Comparison of ENCODE assay signal across 22 mouse cellular contexts in the genomic region with DNA sequence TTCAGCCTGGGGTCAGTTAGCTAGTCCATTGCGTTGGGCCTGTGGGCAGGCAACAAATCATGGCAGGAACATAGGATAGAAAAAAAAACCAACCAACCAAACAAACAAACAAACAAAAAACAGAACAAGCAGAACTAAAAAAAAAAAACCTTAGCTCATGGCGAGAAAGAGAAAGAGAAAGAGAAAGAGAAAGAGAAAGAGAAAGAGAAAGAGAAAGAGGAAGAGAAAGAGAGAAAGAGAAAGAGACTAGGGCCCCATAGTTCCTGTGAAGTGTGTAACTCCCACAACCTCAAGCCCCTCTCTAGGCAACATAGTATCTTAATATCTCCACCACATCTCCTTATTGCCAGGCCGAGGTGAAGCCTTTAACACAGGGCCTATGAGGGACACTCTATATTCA. TPM values are rescaled to one million over a fixed set of nuclear protein-coding genes. Genes with fewer than 3 reads are reported as not detected.
DNase-seq lines count a peak whose midpoint lies in the region; ATAC-seq and TF ChIP-seq lines count a peak whose summit lies in the region.
"Had no signal": no experiment of that assay in that cellular context is flagged by ENCODE, and none has a peak within 500 bp of the region (broad histone marks: within the 10 kb centered on the region; RNA-seq: fewer than 3 reads in every experiment).

No protein-coding gene starts in this region.

- H3K27ac ChIP-seq in midbrain, embryonic 11.5 days (ENCODE audit: low read depth, low read length): no peak overlapping the region
- no peak overlapping the region for H3K27ac ChIP-seq in midbrain, postnatal 0 days (ENCODE audit: low read depth, low read length)
- H3K27ac ChIP-seq in CH12.LX (ENCODE audit: insufficient read depth, low read depth): peak overlapping the region; percentile 77
- no peak overlapping the region for H3K27ac ChIP-seq in forebrain, embryonic 10.5 days
- H3K27ac ChIP-seq: embryonic facial prominence, embryonic 10.5 days; embryonic facial prominence, embryonic 12.5 days; forebrain, embryonic 12.5 days had no signal

- DNase-seq in midbrain, embryonic 11.5 days (ENCODE audit: low spot score, missing footprints): peak; percentile 73
- DNase-seq in midbrain, postnatal 0 days (ENCODE audit: low spot score): no peak
- DNase-seq in CH12.LX (ENCODE audit: extremely low read depth): no peak
- DNase-seq in induced T-regulatory cell, adult 2 months (ENCODE audit: low read depth): peak; percentile 52
- no peak for DNase-seq in forebrain, embryonic 10.5 days (ENCODE audit: extremely low spot score, low spot score)
- no peak for DNase-seq in left cerebral cortex, postnatal 36 days (ENCODE audit: low spot score in 2 of 2)
- DNase-seq: adrenal gland, adult 8-10 months; adrenal gland, postnatal 14 days; adrenal gland, postnatal 36 days; cerebellum, adult 11-12 months; cerebellum, adult 2 months; cerebellum, adult 9-10 months; cerebellum, postnatal 10 days; cerebellum, postnatal 25 days had no signal

- TF ChIP-seq RAD21 in CH12.LX (IDR thresholded peaks at IDR 0.05; ENCODE audit: low read depth, low read length): no peak

- dilution Hi-C loops in CH12.LX (cut with MboI; ENCODE audit: extremely low pct_ligation_motif_present, extremely low pct_unique_long_range_greater_than_20kb, low sequenced_read_pairs): no loop called here

- H3K4me1 ChIP-seq in midbrain, embryonic 11.5 days (ENCODE audit: control insufficient read depth, insufficient read depth, low read length): peaks cover 2% of the 10 kb centered on the region; the same call in 1 of the 2 replicates
- H3K4me1 ChIP-seq in midbrain, postnatal 0 days (ENCODE audit: insufficient read depth, low read length): no peaks in the 10 kb centered on the region; the same call in 1 of the 2 replicates
- peaks cover 14 to 23% of the 10 kb centered on the region in 2 experiments for H3K4me1 ChIP-seq in CH12.LX (ENCODE audit: control insufficient read depth in 1 of 2, insufficient read depth in 2 of 2)
- peaks cover 12% of the 10 kb centered on the region for H3K4me1 ChIP-seq in forebrain, embryonic 10.5 days
- H3K4me1 ChIP-seq: embryonic facial prominence, embryonic 12.5 days had no signal

- in situ Hi-C loops in CH12.LX (cut with MboI; ENCODE audit: low pct_ligation_motif_present, low pct_unique_long_range_greater_than_20kb, low sequenced_read_pairs): loop anchor here (25.0 kb wide), 1 partner anchor 1404 kb away; no protein-coding TSS in a partner anchor

- no peak overlapping the region for H3K4me2 ChIP-seq in midbrain, embryonic 11.5 days
- no peak overlapping the region for H3K4me2 ChIP-seq in midbrain, postnatal 0 days (ENCODE audit: low read depth, low read length, poor library complexity, severe bottlenecking)
- peak overlapping the region; percentile 58 for H3K4me2 ChIP-seq in CH12.LX (ENCODE audit: insufficient read depth, low read depth, poor library complexity, severe bottlenecking)
- H3K4me2 ChIP-seq: embryonic facial prominence, embryonic 12.5 days; forebrain, embryonic 12.5 days had no signal

- intact Hi-C loops in left cerebral cortex, postnatal 36 days (cut with DNase I): no loop called here

- peaks cover 13% of the 10 kb centered on the region for H3K79me2 ChIP-seq in CH12.LX (replicated peaks; ENCODE audit: control insufficient read depth, extremely low read depth, insufficient read depth, poor library complexity, severe bottlenecking)

- no peak for ATAC-seq in midbrain, embryonic 11.5 days (ENCODE audit: low FRiP score)
- no peak for ATAC-seq in midbrain, postnatal 0 days (ENCODE audit: low FRiP score)
- ATAC-seq: activated CD4-positive, CD25-positive, alpha-beta regulatory T cell, adult 4 months; CD4-positive, CD25-positive, alpha-beta regulatory T cell, adult 4 months; forebrain, embryonic 14.5 days; forebrain, embryonic 16.5 days; Patski had no signal

- no peaks in the 10 kb centered on the region for H3K36me3 ChIP-seq in midbrain, embryonic 11.5 days (ENCODE audit: control insufficient read depth, insufficient read depth, low read length)
- H3K36me3 ChIP-seq in midbrain, postnatal 0 days (ENCODE audit: insufficient read depth, low read length): no peaks in the 10 kb centered on the region
- H3K36me3 ChIP-seq in CH12.LX (replicated peaks in 1 of 2; ENCODE audit: control insufficient read depth in 1 of 2, insufficient read depth in 1 of 2, low read length in 1 of 2): peaks cover 0 to 5% of the 10 kb centered on the region in 2 experiments
- peaks cover 9% of the 10 kb centered on the region for H3K36me3 ChIP-seq in forebrain, embryonic 10.5 days (replicated peaks)
- H3K36me3 ChIP-seq: embryonic facial prominence, embryonic 12.5 days had no signal

- peak; percentile 59 for TF ChIP-seq EP300 in CH12.LX (IDR thresholded peaks at IDR 0.05; ENCODE audit: low read length)

- 93% methylated on average over 3 of the region's 3 CpGs for WGBS in midbrain, embryonic 11.5 days
- 87% methylated on average over 3 of the region's 3 CpGs for WGBS in midbrain, postnatal 0 days
- WGBS in forebrain, embryonic 10.5 days: 91% methylated on average over 3 of the region's 3 CpGs

- no peak for TF ChIP-seq CTCF in midbrain, postnatal 0 days (IDR thresholded peaks at IDR 0.05)
- TF ChIP-seq CTCF in CH12.LX (conservative IDR thresholded peaks at IDR 0.05 in 1 of 2, IDR thresholded peaks at IDR 0.05 in 1 of 2; ENCODE audit: low read depth in 2 of 2, low read length in 2 of 2): no peak

- no peak overlapping the region for H3K4me3 ChIP-seq in midbrain, embryonic 11.5 days (ENCODE audit: low read depth, low read length)
- no peak overlapping the region for H3K4me3 ChIP-seq in midbrain, postnatal 0 days (ENCODE audit: low read depth, low read length)
- H3K4me3 ChIP-seq in CH12.LX (replicated peaks in 1 of 3; ENCODE audit: low read depth in 2 of 3, low read length in 2 of 3, poor library complexity in 1 of 3): peak overlapping the region in 1 of 3 experiments; percentile 16
- H3K4me3 ChIP-seq in forebrain, embryonic 10.5 days: no peak overlapping the region
- H3K4me3 ChIP-seq: embryonic facial prominence, embryonic 10.5 days; embryonic facial prominence, embryonic 12.5 days; forebrain, embryonic 12.5 days had no signal

- no peaks in the 10 kb centered on the region for H3K27me3 ChIP-seq in midbrain, embryonic 11.5 days (ENCODE audit: control insufficient read depth, insufficient read depth, low read length)
- no peaks in the 10 kb centered on the region for H3K27me3 ChIP-seq in midbrain, postnatal 0 days (ENCODE audit: insufficient read depth, low read length)
- no peaks in the 10 kb centered on the region for H3K27me3 ChIP-seq in CH12.LX (replicated peaks)
- no peaks in the 10 kb centered on the region for H3K27me3 ChIP-seq in forebrain, embryonic 10.5 days (ENCODE audit: poor library complexity, severe bottlenecking)
- H3K27me3 ChIP-seq: embryonic facial prominence, embryonic 12.5 days; Patski had no signal

- H3K9ac ChIP-seq in midbrain, embryonic 11.5 days (ENCODE audit: low read length): no peak overlapping the region
- no peak overlapping the region for H3K9ac ChIP-seq in midbrain, postnatal 0 days (replicated peaks; ENCODE audit: low read length, poor library complexity, severe bottlenecking)
- peak overlapping the region; percentile 69 for H3K9ac ChIP-seq in CH12.LX (ENCODE audit: insufficient read depth, low read depth)
- H3K9ac ChIP-seq: embryonic facial prominence, embryonic 12.5 days; forebrain, embryonic 12.5 days had no signal

- TF ChIP-seq POLR2A in CH12.LX (IDR thresholded peaks at IDR 0.05; ENCODE audit: low read depth, low read length): no peak

- no peaks in the 10 kb centered on the region for H3K9me3 ChIP-seq in midbrain, embryonic 11.5 days (ENCODE audit: control insufficient read depth, low read length)
- no peaks in the 10 kb centered on the region for H3K9me3 ChIP-seq in midbrain, postnatal 0 days (ENCODE audit: low read length)
- no peaks in the 10 kb centered on the region for H3K9me3 ChIP-seq in CH12.LX (replicated peaks; ENCODE audit: low read length)
- no peaks in the 10 kb centered on the region for H3K9me3 ChIP-seq in forebrain, embryonic 10.5 days
- H3K9me3 ChIP-seq: embryonic facial prominence, embryonic 10.5 days; embryonic facial prominence, embryonic 12.5 days; forebrain, embryonic 12.5 days had no signal

TF ChIP-seq in CH12.LX, 34 proteins besides CTCF, POLR2A, EP300 and RAD21 (continues in another document):
- TF ChIP-seq MAX (IDR thresholded peaks at IDR 0.05; ENCODE audit: low read length) (no peak), CHD2 (IDR thresholded peaks at IDR 0.05; ENCODE audit: low read length) (no peak), BHLHE40 (IDR thresholded peaks at IDR 0.05; ENCODE audit: low read depth, low read length) (no peak), IRF4 (IDR thresholded peaks at IDR 0.05; ENCODE audit: low read depth, low read length) (peak; percentile 85), TCF12 (IDR thresholded peaks at IDR 0.05; ENCODE audit: low read depth, low read length) (no peak), ZKSCAN1 (IDR thresholded peaks at IDR 0.05; ENCODE audit: borderline replicate concordance, low read depth, low read length) (no peak), ZMIZ1 (IDR thresholded peaks at IDR 0.05; ENCODE audit: low read depth, low read length) (no peak), UBTF (IDR thresholded peaks at IDR 0.05; ENCODE audit: low read depth, low read length) (no peak), ETS1 (conservative IDR thresholded peaks at IDR 0.05; ENCODE audit: low read depth, low read length) (peak; percentile 99), SMC3 (IDR thresholded peaks at IDR 0.05; ENCODE audit: low read depth, low read length) (no peak), KAT2A (IDR thresholded peaks at IDR 0.05; ENCODE audit: insufficient replicate concordance, low read length) (no peak)

RNA-seq across cellular contexts. Expression of a gene that starts 3.5 kb away (rescaled TPM):
- polyA plus RNA-seq in midbrain, embryonic 11.5 days (2014; fragmentation: Nextera tagmentation; extraction: Ambion mirVana): 948 and 951 TPM in 2 replicates
- 183 and 191 TPM in 2 replicates for total RNA-seq in midbrain, postnatal 0 days (2014; rRNA removed)
- 287 and 295 TPM in 2 replicates for polyA plus RNA-seq in midbrain, postnatal 0 days (2015; fragmentation: Nextera tagmentation; extraction: Ambion mirVana)
- 847 and 977 TPM in 2 replicates for total RNA-seq in CH12.LX (2012; rRNA removed)
- 1,083 and 1,183 TPM in 2 replicates for total RNA-seq in CH12.LX (2014; rRNA removed)
- polyA plus RNA-seq in CH12.LX (2012; ENCODE audit: insufficient read length, low read depth): 1,512 and 1,664 TPM in 2 replicates
- polyA plus RNA-seq in forebrain, embryonic 10.5 days (2016; fragmentation: Nextera tagmentation; extraction: Ambion mirVana): 1,091 and 1,094 TPM in 2 replicates
- total RNA-seq in left cerebral cortex, postnatal 36 days (2021): 100 to 1,000 TPM; 144 to 159 TPM

RNA-seq across cellular contexts. Expression of a gene that starts 8.0 kb away (rescaled TPM):
- polyA plus RNA-seq in midbrain, embryonic 11.5 days (2014; fragmentation: Nextera tagmentation; extraction: Ambion mirVana): 26.0 and 27.6 TPM in 2 replicates
- 15.5 and 15.9 TPM in 2 replicates for total RNA-seq in midbrain, postnatal 0 days (2014; rRNA removed)
- polyA plus RNA-seq in midbrain, postnatal 0 days (2015; fragmentation: Nextera tagmentation; extraction: Ambion mirVana): 11.9 and 12.0 TPM in 2 replicates
- total RNA-seq in CH12.LX (2012; rRNA removed): 3.4 and 5.2 TPM in 2 replicates
- total RNA-seq in CH12.LX (2014; rRNA removed): 0.74 and 1.2 TPM in 2 replicates
- polyA plus RNA-seq in CH12.LX (2012; ENCODE audit: insufficient read length, low read depth): 1.9 and 2.5 TPM in 2 replicates
- 24.9 and 25.3 TPM in 2 replicates for polyA plus RNA-seq in forebrain, embryonic 10.5 days (2016; fragmentation: Nextera tagmentation; extraction: Ambion mirVana)
- 10 to 100 TPM; 16.9 to 29.6 TPM for total RNA-seq in left cerebral cortex, postnatal 36 days (2021)

Comparison
In these comparisons a context has a peak if more than half of its experiments do, and no peak if none do; other contexts are left out.
1. DNase-seq: peak in midbrain, embryonic 11.5 days (single experiment) and induced T-regulatory cell, adult 2 months (single experiment); none in midbrain, postnatal 0 days (single experiment), CH12.LX (single experiment), forebrain, embryonic 10.5 days (single experiment) and left cerebral cortex, postnatal 36 days (0 of 2).